Mouse (Mus musculus) CH12.LX (cell line): ENCODE results near the gene Olfr267.

Experiments used
- CTCF ChIP-seq, 2 experiments: IDR thresholded peaks in 1 of 2; conservative IDR thresholded peaks in 1 of 2; 2 replicates each; pipeline ENCODE4 v1.5.1; 2011 to 2012; ENCODE audit warnings: low read depth in 2 of 2, low read length in 2 of 2, improper control_type of control experiment in 1 of 2, inconsistent platforms in 1 of 2, mild to moderate bottlenecking in 1 of 2, moderate library complexity in 1 of 2
- JUND ChIP-seq: conservative IDR thresholded peaks from 2 replicates; pipeline ENCODE4 v1.6.1; 2011; ENCODE audit warnings: low read depth, low read length, improper control_type of control experiment
- NELFE ChIP-seq: IDR thresholded peaks from 2 replicates; pipeline ENCODE4 v1.6.1; 2011; ENCODE audit warnings: low read depth, low read length, improper control_type of control experiment
- POLR2A ChIP-seq: IDR thresholded peaks from 2 replicates; pipeline ENCODE4 v1.6.1; 2011; ENCODE audit warnings: low read depth, mild to moderate bottlenecking, improper control_type of control experiment, low read length

DNA sequence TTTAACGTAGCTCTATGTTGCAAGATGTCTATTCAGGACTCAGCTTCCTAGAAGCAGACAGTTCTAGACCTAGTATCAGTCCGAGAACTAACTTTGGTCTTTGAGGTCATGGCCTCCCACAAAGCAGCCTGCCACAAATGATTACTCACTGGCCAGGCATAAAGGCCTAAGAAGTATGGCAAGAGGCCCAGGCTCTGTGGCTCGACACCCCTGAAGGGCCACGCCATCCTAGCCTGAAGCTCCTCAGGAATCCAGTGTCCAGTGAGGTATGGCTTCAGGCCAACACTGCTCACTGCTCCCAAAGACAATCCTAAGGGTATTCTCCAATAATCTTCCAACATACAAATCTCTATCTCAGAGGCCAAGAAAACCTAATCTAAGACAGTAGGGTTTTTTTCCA, 38.4 kb upstream of the Olfr267 start:
- TF ChIP-seq JUND (no peak), NELFE (no peak), CTCF (conservative IDR thresholded peaks at IDR 0.05 in 1 of 2, IDR thresholded peaks at IDR 0.05 in 1 of 2; ENCODE audit: low read depth in 2 of 2, low read length in 2 of 2) (no peak), POLR2A (no peak)
